Comparison of ENCODE assay signal across 28 mouse cellular contexts in the genomic region with DNA sequence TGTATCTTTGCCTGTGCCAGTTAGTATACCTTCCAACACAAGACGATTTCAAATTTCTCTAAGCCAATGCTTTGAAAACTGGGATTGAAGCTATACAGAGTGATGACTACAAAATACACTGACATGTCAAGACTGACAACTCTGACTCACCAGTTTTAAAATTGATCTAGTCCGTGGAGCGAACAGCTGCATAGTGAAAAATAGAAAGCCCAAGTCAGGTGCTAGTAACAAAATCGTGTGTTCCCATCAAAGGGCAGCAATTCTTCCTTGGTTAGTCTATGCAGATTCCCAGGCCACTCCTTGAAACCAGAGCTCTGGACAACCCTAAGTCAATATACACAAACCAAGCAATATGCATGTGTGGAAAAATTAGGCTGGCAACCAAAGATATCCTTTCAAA.
"Had no signal": no experiment of that assay in that cellular context is flagged by ENCODE, and none has a peak within 500 bp of the region (broad histone marks: within the 10 kb centered on the region; RNA-seq: fewer than 3 reads in every experiment).

No protein-coding gene starts in this region.

- ATAC-seq: forebrain, embryonic 13.5 days; forebrain, embryonic 14.5 days; forebrain, embryonic 15.5 days; forebrain, embryonic 16.5 days; forebrain, postnatal 0 days had no signal

- H3K27ac ChIP-seq: embryonic facial prominence, embryonic 10.5 days; embryonic facial prominence, embryonic 12.5 days; embryonic facial prominence, embryonic 13.5 days; embryonic facial prominence, embryonic 15.5 days; forebrain, embryonic 10.5 days; forebrain, embryonic 12.5 days; forebrain, embryonic 13.5 days; forebrain, embryonic 15.5 days; gastrocnemius, adult 2 months; heart, adult 2 months had no signal

- H3K9ac ChIP-seq: embryonic facial prominence, embryonic 12.5 days; embryonic facial prominence, embryonic 13.5 days; embryonic facial prominence, embryonic 15.5 days; forebrain, embryonic 12.5 days; forebrain, embryonic 13.5 days; forebrain, embryonic 15.5 days; forebrain, postnatal 0 days had no signal

- DNase-seq: cerebellum, adult 8-10 months; cerebellum, adult 9-10 months; cerebellum, adult 9-11 months; cerebellum, postnatal 10 days; cerebellum, postnatal 14 days; cerebellum, postnatal 25 days; cerebellum, postnatal 36 days; embryo, embryonic 11 days; forebrain, postnatal 0 days; gastrocnemius, adult 2 months; gastrocnemius, postnatal 10 days; gastrocnemius, postnatal 14 days; gastrocnemius, postnatal 25 days; gastrocnemius, postnatal 36 days; heart, adult 11 months; heart, adult 18-20 months; heart, adult 2 months had no signal

- H3K4me3 ChIP-seq: embryonic facial prominence, embryonic 10.5 days; embryonic facial prominence, embryonic 12.5 days; embryonic facial prominence, embryonic 13.5 days; embryonic facial prominence, embryonic 15.5 days; erythroblast, embryonic 14.5 days; forebrain, embryonic 10.5 days; forebrain, embryonic 12.5 days; forebrain, embryonic 13.5 days; forebrain, embryonic 15.5 days; gastrocnemius, adult 2 months; heart, adult 2 months had no signal

- H3K27me3 ChIP-seq: embryonic facial prominence, embryonic 12.5 days; embryonic facial prominence, embryonic 13.5 days; embryonic facial prominence, embryonic 15.5 days; forebrain, embryonic 12.5 days; forebrain, embryonic 13.5 days; forebrain, embryonic 15.5 days had no signal

- H3K4me2 ChIP-seq: embryonic facial prominence, embryonic 12.5 days; embryonic facial prominence, embryonic 13.5 days; embryonic facial prominence, embryonic 15.5 days; forebrain, embryonic 12.5 days; forebrain, embryonic 13.5 days; forebrain, embryonic 15.5 days had no signal

- H3K36me3 ChIP-seq: embryonic facial prominence, embryonic 10.5 days; embryonic facial prominence, embryonic 12.5 days; embryonic facial prominence, embryonic 13.5 days; embryonic facial prominence, embryonic 15.5 days; forebrain, embryonic 10.5 days; forebrain, embryonic 12.5 days; forebrain, embryonic 15.5 days had no signal

- H3K4me1 ChIP-seq: embryonic facial prominence, embryonic 10.5 days; embryonic facial prominence, embryonic 12.5 days; embryonic facial prominence, embryonic 13.5 days; embryonic facial prominence, embryonic 15.5 days; forebrain, embryonic 10.5 days; forebrain, embryonic 12.5 days; forebrain, embryonic 13.5 days; forebrain, embryonic 15.5 days had no signal

- H3K9me3 ChIP-seq: embryonic facial prominence, embryonic 10.5 days; embryonic facial prominence, embryonic 12.5 days; embryonic facial prominence, embryonic 13.5 days; embryonic facial prominence, embryonic 15.5 days; forebrain, embryonic 10.5 days; forebrain, embryonic 12.5 days; forebrain, embryonic 13.5 days; forebrain, embryonic 15.5 days had no signal
